Mouse (Mus musculus): ENCODE measurements around the gene Ppp4r1. TPM values are rescaled to one million over a fixed set of nuclear protein-coding genes. Genes with fewer than 3 reads are reported as not detected.

Ppp4r1 gene
- total RNA-seq, 2 experiments from 2014 or later: 67.6 to 72.7 TPM

- peak; percentile 92 to 94 for DNase-seq
Measured at GRCm38 (mm10) chr17:65771951-65772934, 10.1 kb upstream of the Ppp4r1 start, which contains the start of gene Rab31. Rab31 (minus strand) TSS chr17:65772752.

- no peak for DNase-seq
Measured at GRCm38 (mm10) chr17:65773617-65774016, 8.8 kb upstream of the Ppp4r1 start.

- peak; percentile 34 to 36 for DNase-seq
Measured at GRCm38 (mm10) chr17:65774439-65774838, 7.9 kb upstream of the Ppp4r1 start.

- DNase-seq: no peak
Measured at GRCm38 (mm10) chr17:65776228-65776627, 6.1 kb upstream of the Ppp4r1 start.

GRCm38 (mm10) chr17:65777461-65777860 is 4.9 kb upstream of the Ppp4r1 start:
- DNase-seq: no peak

GRCm38 (mm10) chr17:65780970-65781369 is 1.4 kb upstream of the Ppp4r1 start:
- no peak for DNase-seq

- DNase-seq: peak; percentile 83 to 90
Measured at GRCm38 (mm10) chr17:65783182-65784161, 1.1 kb downstream of the Ppp4r1 start.

GRCm38 (mm10) chr17:65784610-65785140 is 2.3 kb downstream of the Ppp4r1 start:
- no peak for DNase-seq

GRCm38 (mm10) chr17:65785707-65786106 is 3.3 kb downstream of the Ppp4r1 start:
- no peak for DNase-seq

GRCm38 (mm10) chr17:65786225-65786624 is 3.9 kb downstream of the Ppp4r1 start:
- no peak for DNase-seq

GRCm38 (mm10) chr17:65787261-65787660 is 4.9 kb downstream of the Ppp4r1 start:
- DNase-seq: no peak

- DNase-seq: peak in 1 of 2 experiments; percentile 65
Measured at GRCm38 (mm10) chr17:65788542-65789291, 6.3 kb downstream of the Ppp4r1 start.

GRCm38 (mm10) chr17:65789576-65789975 is 7.2 kb downstream of the Ppp4r1 start:
- DNase-seq: no peak

GRCm38 (mm10) chr17:65791161-65791560 is 8.8 kb downstream of the Ppp4r1 start:
- DNase-seq: no peak

- no peak for DNase-seq
Measured at GRCm38 (mm10) chr17:65793307-65793930, 11.0 kb downstream of the Ppp4r1 start.

- DNase-seq: no peak
Measured at GRCm38 (mm10) chr17:65794096-65794850, 11.9 kb downstream of the Ppp4r1 start.

GRCm38 (mm10) chr17:65796056-65796455 is 13.7 kb downstream of the Ppp4r1 start:
- DNase-seq: no peak

GRCm38 (mm10) chr17:65798446-65798845 is 16.1 kb downstream of the Ppp4r1 start:
- DNase-seq: no peak

- DNase-seq: no peak
Measured at GRCm38 (mm10) chr17:65799353-65799752, 17.0 kb downstream of the Ppp4r1 start.

GRCm38 (mm10) chr17:65800451-65800850 is 18.1 kb downstream of the Ppp4r1 start:
- DNase-seq: no peak

All from adrenal gland, postnatal 36 days (tissue).